Mouse (Mus musculus): Measurements from ENCODE around the gene Brpf3.
A peak's percentile ranks its signal among the peaks of the same experiment; 100 is the strongest.

Gene Brpf3

DNA sequence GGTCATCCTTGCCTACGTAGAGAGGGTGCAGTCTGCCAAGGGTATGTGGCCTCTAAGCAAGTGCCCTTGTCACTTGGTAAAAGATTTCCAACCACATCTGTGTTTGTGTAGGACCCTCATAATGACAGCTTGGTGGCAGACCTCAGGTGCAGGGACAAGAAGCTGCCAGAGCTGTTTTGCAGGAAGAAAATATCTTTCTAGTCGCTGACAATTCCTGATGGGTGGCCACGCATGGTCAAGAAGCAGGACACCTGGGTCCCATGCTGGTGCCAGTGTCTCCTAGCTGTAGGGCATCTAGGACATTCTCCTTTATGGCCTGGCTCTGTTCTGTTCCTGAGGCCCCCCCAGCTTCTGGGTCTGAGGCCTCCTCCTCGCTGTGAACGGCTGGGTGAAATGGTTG is 75.4 kb downstream of the Brpf3 start:
- DNase-seq: no peak

DNA sequence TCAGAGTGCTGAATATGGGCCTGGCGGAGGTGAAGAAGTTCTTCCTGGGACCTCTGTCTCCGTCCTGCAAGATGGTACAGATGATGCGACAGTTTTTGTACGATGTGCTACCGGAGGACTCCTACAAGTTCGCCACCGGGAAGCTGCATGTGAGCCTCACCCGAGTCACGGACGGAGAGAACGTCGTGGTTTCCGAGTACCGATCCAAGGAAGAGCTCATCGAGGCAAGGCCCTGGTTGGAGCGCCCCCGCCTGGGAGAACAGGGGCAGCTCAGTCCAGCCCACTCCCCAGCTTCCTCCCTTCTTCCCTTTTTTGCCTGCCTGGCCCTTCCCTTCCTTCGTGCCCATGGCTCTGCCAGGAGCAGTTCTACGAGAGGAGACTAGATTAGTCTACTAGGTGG is 75.9 kb downstream of the Brpf3 start:
- DNase-seq: peak; percentile 66

DNA sequence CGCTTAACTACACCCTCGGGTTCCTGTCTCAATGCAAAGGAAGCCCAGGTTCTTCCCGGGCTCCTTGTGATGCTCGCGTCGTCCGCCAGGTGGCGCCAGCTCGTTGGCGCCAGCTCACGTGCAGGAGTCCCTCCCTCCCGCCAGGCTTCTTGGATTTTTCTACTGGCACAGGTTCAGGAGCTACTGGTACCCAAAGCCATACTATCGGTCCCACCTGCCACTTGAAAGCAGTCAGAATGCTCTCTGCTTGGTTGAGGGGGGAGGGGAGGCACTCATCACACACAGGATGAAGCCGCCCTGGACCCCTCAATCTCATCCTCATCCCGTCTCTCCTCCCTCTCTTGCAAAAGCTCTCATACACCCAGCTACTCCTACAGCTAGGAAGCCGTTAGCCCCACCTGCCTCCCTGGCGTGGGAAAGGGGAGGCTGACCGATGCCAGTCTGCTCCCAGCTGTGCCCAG is 79.1 kb downstream of the Brpf3 start:
- peak; percentile 87 for DNase-seq

DNA sequence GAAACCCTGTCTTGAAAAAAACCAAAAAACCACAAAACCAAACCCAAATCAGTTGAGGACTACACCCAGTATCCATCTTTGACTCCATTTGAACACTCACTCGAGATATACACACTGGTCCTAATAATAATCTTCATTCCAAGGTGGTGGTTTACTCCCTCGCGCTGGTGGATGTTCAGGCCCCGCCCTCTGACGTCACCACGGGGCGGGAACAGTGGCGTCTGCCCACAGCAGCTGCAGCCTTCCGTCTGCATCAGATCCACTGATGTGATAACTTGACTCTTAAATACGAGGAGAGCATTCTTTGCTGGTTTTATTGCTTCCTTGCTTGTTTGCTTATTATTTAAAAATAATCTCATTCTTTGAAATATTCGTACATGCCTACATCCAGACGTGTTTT is 81.4 kb downstream of the Brpf3 start:
- DNase-seq: peak; percentile 46

DNA sequence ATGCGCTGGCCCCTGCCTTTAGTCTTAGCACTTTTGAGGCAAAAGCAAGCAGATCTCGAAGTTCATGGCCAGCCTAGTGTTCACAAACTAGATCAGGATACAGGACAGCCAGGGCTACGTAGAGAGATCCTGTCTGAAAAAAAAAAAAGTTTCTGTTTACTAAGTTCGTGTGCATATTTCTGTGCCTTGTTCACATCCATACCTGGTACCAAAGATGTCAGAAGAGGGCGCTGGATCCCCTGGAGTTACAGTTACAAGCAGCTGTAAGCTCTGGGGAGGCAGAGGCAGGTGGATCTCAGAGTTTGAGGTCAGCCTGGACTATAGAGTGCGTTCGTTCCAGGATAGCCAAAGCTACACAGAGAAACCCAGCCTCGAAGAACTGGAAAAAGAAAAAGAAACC is 81.9 kb downstream of the Brpf3 start:
- no peak for DNase-seq

DNA sequence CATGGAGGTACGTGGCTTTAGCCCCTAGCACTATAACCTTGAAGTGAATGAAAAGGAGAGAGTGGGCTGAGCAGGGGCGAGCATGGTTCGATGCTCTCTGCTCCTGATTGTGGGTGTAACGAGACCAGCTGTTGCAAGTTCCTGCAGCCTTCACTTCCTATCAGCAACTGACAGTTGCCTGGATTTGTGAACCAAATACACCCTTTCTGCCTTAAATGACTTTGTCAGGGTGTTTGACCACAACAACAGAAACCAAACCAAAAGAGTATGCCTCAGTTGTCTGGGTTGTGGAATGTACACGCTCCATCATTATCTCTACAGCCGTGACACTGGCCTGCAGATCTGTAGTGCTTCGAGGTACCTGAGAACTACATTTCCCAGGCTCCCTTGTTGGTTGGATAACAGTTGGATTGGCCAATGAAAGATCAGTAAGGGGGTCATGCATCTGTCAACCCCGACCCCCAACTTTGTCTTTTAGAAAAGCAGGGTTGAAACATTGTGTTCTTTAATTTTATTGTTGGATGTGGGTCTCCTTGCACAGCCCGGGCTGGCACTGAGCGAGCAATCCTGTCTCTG is 83.1 kb downstream of the Brpf3 start:
- DNase-seq: no peak

DNA sequence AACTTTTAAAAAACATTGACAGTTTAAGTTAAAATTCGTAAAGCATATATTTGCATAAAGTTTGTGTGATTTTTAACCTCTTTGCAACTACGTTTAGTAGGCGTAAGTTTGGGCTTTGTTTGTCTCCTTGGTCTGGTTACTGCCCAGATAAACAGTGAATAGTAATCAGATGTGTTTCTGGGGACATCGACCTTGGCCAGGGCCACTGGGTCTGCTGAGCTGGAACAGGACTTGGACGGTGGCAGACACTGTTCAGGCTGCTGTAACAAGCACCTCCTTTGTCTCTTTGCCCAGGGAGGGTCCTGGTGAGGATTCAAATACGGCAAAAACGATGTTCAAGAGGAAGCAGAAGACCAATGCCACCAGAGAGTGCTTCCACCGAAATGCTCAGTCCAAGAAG is 84.3 kb downstream of the Brpf3 start:
- DNase-seq: no peak

DNA sequence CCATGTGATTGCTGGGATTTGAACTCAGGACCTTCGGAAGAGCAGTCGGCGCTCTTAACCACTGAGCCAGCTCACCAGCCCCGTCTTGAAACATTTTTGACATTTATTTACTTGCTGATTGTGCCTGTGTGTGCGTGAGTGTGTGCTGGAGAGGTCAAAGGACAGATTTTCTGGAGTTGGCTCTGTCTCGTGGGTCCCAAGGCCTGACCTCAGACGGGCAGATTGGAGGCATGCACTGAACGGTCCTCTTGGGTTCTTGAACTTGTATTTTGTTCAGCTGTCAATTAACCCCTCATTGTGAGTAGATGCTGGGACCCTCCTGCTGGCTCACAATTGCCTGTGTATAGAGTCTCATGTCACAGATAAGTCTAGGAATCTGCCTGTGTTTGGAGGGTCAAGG is 85.4 kb downstream of the Brpf3 start:
- no peak for DNase-seq
